Mouse (Mus musculus) ES-Bruce4 (cell line): ENCODE results near the gene Rev1.

Source experiments
- CTCF ChIP-seq: IDR thresholded peaks from one replicate; pipeline ENCODE4 v1.8.1; 2011; ENCODE audit warnings: low read depth, low read length
- EP300 ChIP-seq: IDR thresholded peaks from 2 replicates; pipeline ENCODE4 v1.6.1; 2011; ENCODE audit warnings: low read depth, low read length; ENCODE audit not compliant: insufficient read depth
- POLR2A ChIP-seq: IDR thresholded peaks from one replicate; pipeline ENCODE4 v1.8.1; 2011; ENCODE audit warnings: low read length; ENCODE audit not compliant: insufficient read depth

DNA sequence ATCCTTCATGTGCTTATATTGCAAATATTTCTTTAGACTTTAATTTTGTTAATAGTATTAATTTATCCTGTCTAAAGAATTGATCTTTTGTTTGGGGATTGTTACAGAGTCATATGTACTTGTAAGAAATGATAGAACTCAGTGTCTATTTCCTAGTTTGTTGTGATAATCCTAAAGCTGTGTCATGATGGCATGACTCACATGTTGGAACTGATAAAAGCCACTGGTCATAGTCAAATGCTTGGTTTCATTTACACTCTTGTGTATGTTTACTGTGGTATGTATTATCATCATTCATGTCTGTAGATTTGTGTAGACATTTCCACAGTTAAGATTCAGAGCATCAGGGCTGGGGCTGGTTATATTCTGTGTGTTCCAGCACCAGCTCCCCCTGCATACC lies 117.1 kb downstream of the Rev1 start:
- TF ChIP-seq CTCF (no peak), POLR2A (no peak), EP300 (no peak)
